Mouse (Mus musculus) frontal cortex, postnatal 14 days (tissue): ENCODE data around the gene Trp53i13.

Experiments used
- DNase-seq, 2 experiments: peaks; one replicate each; pipeline ENCODE4 v3.0.0; 2022; ENCODE audit warnings: low spot score in 2 of 2

Trp53i13 gene

DNA sequence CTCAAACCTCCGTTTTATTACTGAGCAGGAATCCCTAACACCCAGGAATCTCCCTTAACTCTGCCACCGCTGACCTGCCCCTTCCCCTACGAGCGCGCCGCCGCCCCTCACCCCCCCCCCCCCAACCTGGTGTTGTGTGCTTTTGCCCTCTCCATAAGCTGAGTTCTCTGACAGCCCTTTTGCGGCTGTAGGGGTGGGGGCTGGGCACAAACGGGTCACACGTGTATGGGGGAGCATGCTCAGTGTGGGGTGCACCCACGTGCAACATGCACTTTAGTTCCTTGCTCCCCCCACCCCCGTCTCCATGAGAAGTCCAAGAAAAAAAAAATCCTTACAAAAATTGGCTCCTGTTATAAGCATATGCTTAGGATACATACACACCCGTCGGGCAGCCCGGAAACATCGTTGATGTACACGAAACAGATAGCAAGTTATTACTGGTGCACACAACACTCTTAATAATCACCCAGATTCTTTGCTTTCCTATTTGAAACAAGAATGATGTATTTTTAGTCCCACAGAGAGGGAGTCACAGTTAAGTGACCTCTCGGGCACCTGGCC is 23.4 kb downstream of the Trp53i13 start:
- DNase-seq = peak; percentile 55 to 61

DNA sequence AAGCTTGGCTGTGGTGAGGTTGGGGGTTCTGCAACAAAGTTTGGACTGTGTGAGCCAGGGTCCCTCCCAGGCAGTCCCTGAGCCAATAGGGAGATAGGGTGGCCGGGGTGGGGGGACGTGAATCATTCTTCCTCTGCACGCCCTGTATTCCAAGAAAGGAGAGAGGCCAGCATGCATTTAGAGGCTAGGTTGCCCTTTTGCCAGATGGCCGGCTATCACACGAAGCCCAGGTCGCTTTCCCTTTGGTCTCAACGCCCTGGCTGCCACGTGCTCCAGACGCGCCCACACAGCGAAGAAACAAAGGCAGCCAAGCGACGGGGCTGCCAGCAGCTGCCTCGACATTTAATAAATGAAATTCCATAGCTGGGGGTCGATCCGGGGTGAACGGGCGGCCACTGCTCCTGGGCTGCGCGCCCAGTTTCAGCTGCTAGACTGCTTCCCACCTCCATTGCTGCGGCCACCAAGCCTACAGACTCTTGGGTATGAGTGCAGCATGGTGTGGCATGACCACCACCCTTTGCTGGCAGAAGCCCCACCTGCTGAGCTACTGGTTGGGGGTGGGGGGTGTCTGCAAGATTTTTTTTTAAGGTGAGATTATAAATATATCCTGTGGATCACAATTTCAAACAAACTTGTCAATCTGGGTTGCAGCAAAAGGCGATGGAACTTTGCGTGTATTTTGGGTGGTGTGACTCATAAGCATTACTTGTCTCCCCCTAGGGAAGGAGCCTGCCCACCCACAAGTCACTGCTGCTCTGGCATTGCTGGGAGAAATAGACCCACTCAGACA is 24.1 kb downstream of the Trp53i13 start:
- DNase-seq = peak; percentile 62 to 71

DNA sequence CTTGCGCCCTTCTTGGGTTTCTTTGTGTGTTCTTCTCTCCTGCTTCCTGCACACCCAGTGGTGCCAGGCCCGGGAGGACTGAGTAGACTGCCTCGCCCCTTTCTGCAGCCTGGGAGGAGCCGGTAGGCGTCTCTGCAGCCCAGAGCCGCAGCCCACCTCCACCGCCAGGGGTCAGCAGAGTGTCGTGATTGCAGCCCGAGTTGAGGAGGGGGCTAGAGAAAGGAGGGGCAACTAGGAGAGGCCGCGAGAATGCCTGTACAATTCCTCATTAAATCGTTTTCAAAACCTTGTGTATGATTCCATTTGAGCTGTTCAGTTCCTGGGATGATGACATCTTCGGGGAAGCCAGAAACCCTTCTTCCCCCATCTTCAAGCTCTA is 24.7 kb downstream of the Trp53i13 start:
- DNase-seq = peak; percentile 84 to 89

DNA sequence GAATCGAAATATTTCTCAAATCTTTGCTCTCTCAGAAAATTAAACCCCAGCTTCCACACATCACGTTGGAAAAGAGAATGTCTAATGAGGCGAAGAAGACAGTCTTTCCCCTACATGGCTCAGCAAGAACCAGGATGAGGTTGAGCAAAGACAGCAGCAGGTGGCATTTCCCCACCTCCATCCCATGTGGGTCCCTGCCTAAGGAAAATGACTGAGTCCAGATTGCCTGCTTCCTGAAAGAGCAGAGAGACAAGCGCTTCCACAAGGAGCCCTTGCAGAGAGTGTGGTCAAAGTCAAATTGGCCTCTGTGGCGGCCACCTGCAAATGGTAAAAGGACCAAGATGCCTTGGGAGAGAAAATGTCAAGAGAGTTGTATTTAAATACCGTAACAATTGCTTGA is 25.3 kb downstream of the Trp53i13 start:
- peak in 1 of 2 experiments; percentile 33 for DNase-seq

DNA sequence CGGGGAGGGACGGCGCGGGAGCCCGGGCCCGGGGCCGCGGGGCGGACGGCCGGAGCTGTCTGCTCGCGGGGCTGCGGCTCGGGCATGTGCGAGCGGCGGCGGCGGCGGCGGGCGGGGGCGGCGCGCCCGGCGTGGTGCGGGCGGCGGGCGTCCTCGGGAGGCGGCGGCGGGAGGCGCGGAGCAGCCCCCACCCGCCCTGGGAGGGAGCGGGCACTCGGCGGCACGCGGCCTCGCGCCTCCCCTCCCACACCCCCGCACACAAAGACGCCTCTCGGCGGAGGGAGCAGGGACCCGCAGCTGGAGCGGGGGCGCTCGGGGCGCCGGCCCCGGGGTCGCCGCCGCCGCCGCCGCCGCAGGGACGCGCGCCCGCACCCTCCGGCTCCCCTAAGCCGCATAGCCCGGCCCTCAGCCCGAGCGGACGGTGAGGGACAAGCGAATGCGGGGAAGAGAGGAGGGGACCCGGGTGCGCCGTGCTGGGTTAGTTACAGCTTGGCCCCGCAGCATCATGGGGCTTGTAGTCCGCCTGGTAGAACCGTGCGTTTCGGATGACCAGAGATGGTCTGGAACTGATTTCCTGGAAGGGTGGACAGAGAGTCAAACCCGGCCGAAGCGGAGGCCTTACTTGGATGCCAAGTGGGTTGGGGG is 26.1 kb downstream of the Trp53i13 start, which contains the start of gene Ankrd13b:
Gene Ankrd13b (minus strand): TSS at position 88 of the 645 bp plus-strand sequence.
- DNase-seq = peak; percentile 66 to 73

DNA sequence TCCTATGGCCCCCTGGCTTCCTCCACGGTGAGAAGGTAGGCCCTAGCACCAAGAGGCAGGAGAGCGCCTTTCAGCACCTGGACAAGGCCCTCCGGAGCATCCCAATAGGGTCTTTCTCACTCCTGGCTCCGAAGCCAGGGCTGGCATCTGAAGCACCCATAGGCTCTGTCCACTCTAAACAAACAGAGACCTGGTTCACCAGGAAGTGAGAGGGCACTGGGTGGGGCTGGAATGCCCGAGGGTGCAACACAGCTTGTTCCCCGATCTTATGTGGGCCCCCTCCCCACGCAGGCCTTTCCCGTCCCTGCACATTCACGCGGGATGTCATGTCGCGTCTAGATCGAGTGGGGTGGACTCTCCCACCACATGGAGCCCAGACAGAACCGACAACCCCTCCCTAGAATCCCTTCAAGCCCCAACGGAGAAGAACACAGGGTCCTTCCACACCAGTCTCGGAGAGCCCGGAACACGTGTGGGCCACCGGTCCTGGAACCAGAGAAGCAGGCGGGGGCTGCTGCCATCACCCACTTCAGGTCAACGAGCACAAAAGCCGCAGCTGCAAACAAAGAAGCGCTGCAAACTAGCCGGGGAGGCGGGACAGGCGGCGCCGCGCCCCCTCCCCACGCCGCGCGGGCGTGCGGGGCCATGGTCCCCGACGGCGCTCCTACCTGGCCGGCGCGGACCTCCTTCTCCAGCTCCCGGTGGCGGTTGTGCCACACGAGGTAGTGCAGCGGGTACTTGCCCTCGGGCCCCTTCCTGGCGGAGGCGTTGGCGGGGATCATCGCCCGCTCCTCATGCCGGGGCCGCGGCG is 26.8 kb downstream of the Trp53i13 start:
- peak in 1 of 2 experiments; percentile 28 for DNase-seq

DNA sequence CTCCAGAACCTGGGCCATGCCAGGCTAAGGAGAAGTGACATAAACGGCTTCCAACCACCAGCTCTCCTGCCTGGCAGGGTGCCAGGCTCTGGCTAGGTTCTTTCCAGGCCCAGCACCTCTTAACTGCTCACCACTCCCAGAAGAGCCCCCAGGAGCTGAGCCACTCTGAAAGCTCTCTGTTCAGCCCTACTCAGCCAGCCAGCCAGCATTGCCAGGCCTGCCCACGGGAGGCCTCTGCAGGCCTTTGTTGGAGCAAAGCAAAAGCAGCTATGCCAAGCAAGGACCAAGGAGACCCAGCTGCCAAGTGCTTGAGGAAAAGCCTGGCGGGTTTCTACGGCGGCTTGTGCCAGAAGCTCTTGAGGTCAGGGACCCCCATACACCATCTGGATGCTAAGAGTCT is 29.0 kb downstream of the Trp53i13 start:
- DNase-seq = peak in 1 of 2 experiments; percentile 47

GRCm38 (mm10) chr11:77485229-77485628 is 30.6 kb downstream of the Trp53i13 start:
- DNase-seq = no peak

DNA sequence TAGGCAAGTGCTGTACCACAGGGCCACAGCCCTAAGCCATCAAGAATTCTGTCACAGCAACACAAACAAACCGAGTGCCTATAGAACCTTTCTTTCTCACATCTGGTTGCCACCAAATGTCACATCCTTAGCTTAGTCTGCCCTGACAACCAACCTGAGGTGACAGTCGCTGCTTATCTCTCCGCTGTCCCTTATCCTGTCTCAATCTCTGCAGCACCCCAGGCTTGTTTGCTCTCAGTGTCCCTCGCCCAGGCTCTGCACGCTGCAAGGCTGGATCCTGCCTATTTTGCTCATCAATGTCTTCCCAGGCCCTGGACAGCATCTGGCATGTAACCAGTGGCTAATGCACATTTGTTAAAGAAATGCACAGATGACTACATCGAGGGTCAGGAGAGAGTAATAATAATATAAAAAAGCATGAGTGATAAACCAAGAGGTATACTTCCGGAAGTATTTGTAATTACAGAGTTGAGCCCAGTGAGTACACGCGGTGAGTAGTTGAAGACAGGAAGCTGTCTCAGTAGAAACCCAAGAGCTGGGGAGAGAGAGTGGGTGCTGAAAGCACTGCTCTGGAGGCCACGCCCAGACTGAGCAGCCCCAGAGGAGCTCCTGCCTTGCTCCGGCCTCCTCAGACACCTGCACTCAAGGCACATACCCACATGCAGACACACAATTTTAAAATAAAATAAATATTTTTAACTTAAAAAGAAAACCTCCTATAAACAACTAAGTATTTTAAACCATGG is 32.1 kb downstream of the Trp53i13 start:
- no peak for DNase-seq

GRCm38 (mm10) chr11:77483043-77483442 is 32.7 kb downstream of the Trp53i13 start:
- DNase-seq = no peak

DNA sequence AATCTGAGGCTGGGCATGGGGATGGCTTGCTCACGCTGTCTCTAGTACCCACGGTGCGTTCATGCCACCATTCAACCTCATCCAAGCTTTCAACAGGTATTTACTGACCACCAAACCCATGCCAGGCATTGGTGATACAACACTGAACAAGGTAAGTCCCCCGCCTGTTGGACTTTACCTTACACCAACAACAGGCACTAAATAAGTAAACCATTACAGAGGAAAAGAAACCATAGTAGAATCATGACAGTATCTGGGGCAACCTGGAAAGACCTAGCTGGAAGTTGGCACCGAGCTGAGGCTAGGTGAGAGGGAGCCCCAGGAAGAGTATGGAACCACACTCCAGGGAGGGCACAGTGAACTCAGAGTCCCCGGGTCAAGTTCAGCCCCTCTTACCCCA is 38.9 kb downstream of the Trp53i13 start:
- DNase-seq = no peak

DNA sequence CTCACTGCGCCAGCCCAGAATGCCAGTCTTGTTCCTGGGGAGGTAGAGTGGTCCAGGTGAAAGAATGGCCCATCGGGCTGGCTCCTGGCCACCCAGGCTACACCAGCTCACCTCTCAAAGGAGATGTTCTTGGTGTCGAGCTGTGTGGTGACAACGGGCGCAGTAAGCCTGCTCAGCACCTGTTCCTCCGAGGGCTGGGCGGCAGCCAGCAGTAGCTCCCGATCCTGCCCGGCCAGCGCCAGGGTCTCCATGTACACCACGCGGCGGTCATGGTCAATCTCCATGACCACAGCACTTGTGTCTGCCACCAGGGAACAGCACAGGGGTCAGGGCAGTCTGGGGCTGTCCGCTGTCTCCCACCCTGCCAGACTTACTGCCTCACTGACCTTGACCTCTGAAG is 39.6 kb downstream of the Trp53i13 start:
- no peak for DNase-seq

DNA sequence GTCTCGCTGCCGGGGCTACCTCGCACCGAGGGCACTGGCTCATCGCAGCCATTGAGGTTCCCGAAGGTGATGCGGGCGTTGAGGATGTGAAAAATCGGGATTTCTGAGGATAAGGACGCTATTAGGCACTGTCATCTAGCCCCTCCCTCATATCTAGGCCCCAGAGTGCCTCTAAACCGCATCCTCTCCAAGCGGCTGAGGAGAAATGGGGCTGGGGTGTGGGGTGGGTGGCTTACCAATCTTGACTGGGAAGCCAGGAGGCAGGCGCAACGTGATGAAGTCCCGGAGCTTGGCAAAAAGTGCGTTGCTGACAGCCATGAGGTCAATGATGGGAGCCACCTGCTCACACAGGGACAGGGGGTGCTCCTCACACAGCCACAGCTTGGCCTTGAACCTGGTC is 43.0 kb downstream of the Trp53i13 start:
- no peak for DNase-seq

- no peak for DNase-seq
Measured at GRCm38 (mm10) chr11:77471407-77471806, 44.4 kb downstream of the Trp53i13 start.

DNA sequence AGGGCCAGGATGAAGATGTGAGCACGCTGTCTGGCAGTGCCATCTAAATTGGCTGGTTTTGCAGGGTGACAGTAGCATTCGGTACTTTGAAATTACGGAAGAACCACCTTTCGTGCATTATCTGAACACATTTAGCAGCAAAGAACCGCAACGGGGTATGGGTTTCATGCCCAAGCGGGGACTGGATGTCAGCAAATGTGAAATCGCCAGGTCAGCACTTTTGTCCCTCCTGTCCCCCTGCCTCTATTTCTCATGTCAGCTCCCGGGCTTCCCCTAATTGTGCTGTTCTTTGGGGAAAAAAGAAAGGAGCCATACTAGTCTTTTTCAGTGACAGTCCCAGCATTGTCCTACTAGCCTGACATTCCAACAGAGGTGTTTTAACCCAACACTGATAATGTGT is 47.4 kb downstream of the Trp53i13 start:
- no peak for DNase-seq

DNA sequence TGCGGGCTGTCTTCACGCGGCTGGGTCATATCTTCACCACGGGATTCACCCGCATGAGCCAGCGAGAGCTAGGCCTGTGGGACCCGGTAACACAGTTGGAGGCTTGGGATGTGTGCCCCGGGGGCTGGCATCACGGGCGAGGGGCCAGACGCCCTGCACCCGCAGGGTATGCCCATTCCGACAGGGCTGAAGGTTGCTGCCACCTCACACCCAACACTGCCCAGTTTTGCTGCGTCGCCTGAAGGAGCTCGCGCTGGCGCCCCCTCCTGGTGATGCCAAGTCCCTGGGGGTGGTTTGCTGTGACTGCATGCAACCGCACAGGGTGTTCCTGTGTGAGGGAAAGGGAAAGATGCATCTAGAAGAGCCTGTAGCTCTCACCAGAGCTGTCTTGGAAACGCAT is 48.0 kb downstream of the Trp53i13 start:
- peak; percentile 64 to 72 for DNase-seq

DNA sequence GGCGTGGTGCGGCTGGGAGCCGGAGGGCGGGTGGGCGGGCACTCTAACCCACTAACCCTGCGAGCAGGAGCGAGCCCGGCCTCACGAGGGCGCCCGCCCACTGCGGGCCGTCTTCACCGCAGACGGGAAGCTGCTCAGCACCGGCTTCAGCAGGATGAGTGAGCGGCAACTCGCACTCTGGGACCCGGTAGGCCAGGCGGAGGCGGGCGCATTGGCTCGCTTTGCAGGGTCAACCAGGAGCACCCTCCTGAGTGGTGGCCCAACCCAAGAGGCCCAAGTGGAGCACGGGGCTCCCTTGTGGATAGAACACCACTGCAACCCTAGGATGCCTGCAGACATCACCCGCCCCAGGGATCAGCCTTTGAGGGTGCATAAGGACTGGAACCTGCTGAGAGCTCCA is 48.6 kb downstream of the Trp53i13 start:
- DNase-seq = peak in 1 of 2 experiments; percentile 60

DNA sequence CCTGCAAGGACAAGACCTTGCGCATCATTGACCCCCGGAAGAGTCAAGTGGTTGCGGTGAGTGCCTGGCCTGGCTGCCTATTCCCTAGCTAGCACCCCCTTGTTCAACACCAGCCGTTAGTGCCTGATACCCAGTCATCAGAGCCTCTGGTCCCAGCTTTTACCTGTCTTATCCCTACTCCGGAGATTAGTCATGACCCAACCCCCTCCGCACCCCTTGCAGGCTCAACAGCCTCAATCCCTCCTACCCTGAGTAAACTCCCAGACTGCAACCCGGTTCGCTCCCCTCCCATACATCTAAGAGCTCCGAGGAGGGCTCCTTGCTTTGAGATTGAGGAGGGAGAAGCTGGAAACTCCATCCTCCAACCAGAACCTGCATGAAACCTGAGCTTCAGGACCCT is 49.2 kb downstream of the Trp53i13 start:
- no peak for DNase-seq

GRCm38 (mm10) chr11:77465111-77465510 is 50.7 kb downstream of the Trp53i13 start:
- DNase-seq = no peak

DNA sequence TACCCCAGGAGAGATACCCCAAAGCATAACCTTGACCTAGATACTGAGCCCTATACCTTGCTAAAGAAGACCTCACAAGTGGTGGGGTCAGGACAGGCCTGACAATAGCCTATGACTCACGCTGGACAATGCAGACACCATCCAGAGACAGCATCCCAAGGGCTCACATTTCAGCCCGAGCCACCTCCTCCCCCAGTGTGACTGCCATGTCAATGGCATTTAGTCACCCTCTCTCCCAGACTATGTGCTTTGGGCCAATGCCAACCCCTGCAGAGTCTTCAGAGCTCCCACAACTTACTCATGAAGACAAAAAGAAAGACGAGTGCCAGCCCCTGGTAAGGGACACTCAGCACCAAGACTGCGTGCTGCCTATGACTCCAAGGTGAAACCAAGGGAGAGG is 51.1 kb downstream of the Trp53i13 start:
- no peak for DNase-seq

DNA sequence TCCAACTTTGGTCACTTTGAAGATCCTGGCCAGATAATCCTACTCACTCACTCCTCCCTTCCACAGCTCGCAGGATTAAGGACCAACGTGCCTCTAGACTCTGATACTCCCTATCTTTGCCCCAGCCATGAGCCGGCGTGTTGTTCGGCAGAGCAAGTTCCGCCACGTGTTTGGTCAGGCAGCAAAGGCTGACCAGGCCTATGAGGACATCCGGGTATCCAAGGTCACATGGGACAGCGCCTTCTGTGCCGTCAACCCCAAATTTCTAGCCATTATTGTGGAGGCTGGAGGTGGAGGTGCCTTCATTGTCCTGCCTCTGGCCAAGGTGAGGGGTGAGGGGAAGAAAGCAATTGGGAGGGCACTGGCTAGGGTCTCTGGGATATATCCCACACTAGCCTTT is 52.0 kb downstream of the Trp53i13 start:
- no peak for DNase-seq

- DNase-seq = no peak
Measured at GRCm38 (mm10) chr11:77463101-77463445, 52.7 kb downstream of the Trp53i13 start.
